Mouse (Mus musculus) heart, postnatal 0 days (tissue): Measurements from ENCODE around the gene Neu2. TPM values are rescaled to one million over a fixed set of nuclear protein-coding genes. Genes with fewer than 3 reads are reported as not detected.

Experiments used
- ATAC-seq: fragments of 200-750 bp; cut with Nextera tagmentation; 2 replicates; pipeline ENCODE4 v1.8.0; 2017; ENCODE audit warnings: low read depth, moderate number of reproducible peaks, moderate library complexity; ENCODE audit not compliant: insufficient read depth
- DNase-seq: peaks from one replicate; pipeline ENCODE4 v3.0.0-alpha.2; 2016; ENCODE audit warnings: low spot score
- H3K27ac ChIP-seq: fragments of 300-500 bp; sonication (generic); 2 replicates; pipeline ENCODE4 v1.5.1; 2014; ENCODE audit warnings: low read depth, mild to moderate bottlenecking
- H3K27me3 ChIP-seq: fragments of 300-500 bp; sonication (generic); 2 replicates; pipeline ENCODE4 v1.6.1; 2014; ENCODE audit warnings: low read length, mixed read lengths; ENCODE audit not compliant: control insufficient read depth, insufficient read depth
- H3K36me3 ChIP-seq: fragments of 300-500 bp; sonication (generic); replicated peaks from 2 replicates; pipeline ENCODE4 v1.6.1; 2014; ENCODE audit warnings: low read length, mixed read lengths; ENCODE audit not compliant: control insufficient read depth, insufficient read depth
- H3K4me1 ChIP-seq: fragments of 300-500 bp; sonication (generic); 2 replicates; pipeline ENCODE4 v1.6.1; 2014; ENCODE audit warnings: antibody characterized with exemption; ENCODE audit not compliant: control insufficient read depth, insufficient read depth
- H3K4me2 ChIP-seq: fragments of 300-500 bp; sonication (generic); 2 replicates; pipeline ENCODE4 v1.6.1; 2014; ENCODE audit warnings: low read depth, mild to moderate bottlenecking, low read length, moderate library complexity
- H3K4me3 ChIP-seq: fragments of 300-500 bp; sonication (generic); 2 replicates; pipeline ENCODE4 v1.5.1; 2014; ENCODE audit warnings: low read depth, low read length
- H3K9ac ChIP-seq: fragments of 300-500 bp; sonication (generic); replicated peaks from 2 replicates; pipeline ENCODE4 v1.6.1; 2014; ENCODE audit warnings: low read depth, low read length, mixed read lengths
- H3K9me3 ChIP-seq: fragments of 300-500 bp; sonication (generic); replicated peaks from 2 replicates; pipeline ENCODE4 v1.6.1; 2016; ENCODE audit warnings: low read length; ENCODE audit not compliant: control insufficient read depth
- CTCF ChIP-seq: IDR thresholded peaks from 2 replicates; pipeline ENCODE4 v1.5.1; 2016; ENCODE audit warnings: antibody characterized with exemption, control low read depth, low read depth
- EP300 ChIP-seq: IDR thresholded peaks from 2 replicates; pipeline ENCODE4 v1.6.1; 2016; ENCODE audit warnings: antibody characterized with exemption, low read depth
- WGBS: fragments of 180-500 bp; shearing (Covaris S2); extraction: QIAGEN DNeasy Blood & Tissue Kit; methylation state at CpG from one replicate; pipeline ENCODE4 v1.1.7; 2014; 5-methylcytosine and 5-hydroxymethylcytosine counted together
- polyA plus RNA-seq: library from polyadenylated mRNA; unstranded; fragments of >200 nt; fragmentation: Nextera tagmentation; extraction: Ambion mirVana; gene quantifications from 2 replicates; pipeline ENCODE4 v1.2.1, GENCODE M21; 2015
- total RNA-seq: library from RNA; depleted of rRNA; stranded (reverse); fragments of >200 nt; gene quantifications from 2 replicates; pipeline ENCODE4 v1.2.3, GENCODE M21; 2014; ENCODE audit warnings: low replicate concordance

Neu2 gene
- total and polyA plus RNA-seq, 2 experiments from 2014 or later = not detected

GRCm38 (mm10) chr1:87541614-87542013 is 31.9 kb downstream of the Neu2 start:
- Histone ChIP-seq H3K4me2 (no peak overlapping the region), H3K9ac (no peak overlapping the region), H3K9me3 (no peaks in the 10 kb centered on the region), H3K4me3 (no peak overlapping the region), H3K27ac (no peak overlapping the region), H3K4me1 (no peaks in the 10 kb centered on the region), H3K27me3 (no peaks in the 10 kb centered on the region), H3K36me3 (no peaks in the 10 kb centered on the region)
- TF ChIP-seq EP300 = no peak
- peak; percentile 35 for TF ChIP-seq CTCF
- WGBS = 32% methylated on average over 7 of the region's 7 CpGs
- ATAC-seq (no peak), DNase-seq (no peak)

GRCm38 (mm10) chr1:87551008-87551407 is 41.3 kb downstream of the Neu2 start:
- 74% methylated on average over 3 of the region's 3 CpGs for WGBS
- TF ChIP-seq EP300 = no peak
- no peak for TF ChIP-seq CTCF

GRCm38 (mm10) chr1:87553586-87553985 is 43.9 kb downstream of the Neu2 start:
- 65% methylated on average over 1 of the region's 1 CpGs for WGBS
- no peaks in the 10 kb centered on the region for H3K9me3 ChIP-seq
- H3K4me2 ChIP-seq = no peak overlapping the region
- ATAC-seq (no peak), DNase-seq (no peak)
- H3K27ac ChIP-seq = no peak overlapping the region
- H3K36me3 ChIP-seq = no peaks in the 10 kb centered on the region
- no peak overlapping the region for H3K9ac ChIP-seq
- no peaks in the 10 kb centered on the region for H3K27me3 ChIP-seq
- H3K4me3 ChIP-seq = no peak overlapping the region
- H3K4me1 ChIP-seq = no peaks in the 10 kb centered on the region
- TF ChIP-seq EP300 (no peak), CTCF (no peak)

More at GRCm38 (mm10) chr1:87551008-87551407, 41.3 kb downstream of the Neu2 start:
- Histone ChIP-seq H3K27me3 (no peaks in the 10 kb centered on the region), H3K36me3 (no peaks in the 10 kb centered on the region), H3K9me3 (no peaks in the 10 kb centered on the region), H3K4me2 (no peak overlapping the region), H3K4me1 (no peaks in the 10 kb centered on the region), H3K27ac (no peak overlapping the region), H3K4me3 (no peak overlapping the region), H3K9ac (no peak overlapping the region)
- DNase-seq = no peak
- no peak for ATAC-seq

GRCm38 (mm10) chr1:87562967-87563366 is 53.3 kb downstream of the Neu2 start:
- Histone ChIP-seq H3K9me3 (no peaks in the 10 kb centered on the region), H3K9ac (no peak overlapping the region), H3K4me1 (no peaks in the 10 kb centered on the region), H3K4me2 (no peak overlapping the region), H3K27me3 (no peaks in the 10 kb centered on the region), H3K4me3 (no peak overlapping the region), H3K27ac (no peak overlapping the region), H3K36me3 (no peaks in the 10 kb centered on the region)
- no peak for ATAC-seq
- DNase-seq = no peak
- TF ChIP-seq EP300 = no peak
- TF ChIP-seq CTCF = no peak
- 71% methylated on average over 3 of the region's 3 CpGs for WGBS

GRCm38 (mm10) chr1:87565760-87566159 is 56.1 kb downstream of the Neu2 start:
- no peaks in the 10 kb centered on the region for H3K4me1 ChIP-seq
- no peak overlapping the region for H3K4me2 ChIP-seq
- ATAC-seq (no peak), DNase-seq (no peak)
- H3K27me3 ChIP-seq = no peaks in the 10 kb centered on the region
- TF ChIP-seq CTCF = no peak
- no peak for TF ChIP-seq EP300
- H3K4me3 ChIP-seq = no peak overlapping the region
- no peaks in the 10 kb centered on the region for H3K9me3 ChIP-seq
- H3K27ac ChIP-seq = no peak overlapping the region
- H3K36me3 ChIP-seq = no peaks in the 10 kb centered on the region
- H3K9ac ChIP-seq = no peak overlapping the region
- WGBS = 76% methylated on average over 8 of the region's 8 CpGs

- ATAC-seq (no peak), DNase-seq (no peak)
- Histone ChIP-seq H3K9ac (no peak overlapping the region), H3K9me3 (no peaks in the 10 kb centered on the region), H3K4me2 (no peak overlapping the region), H3K36me3 (no peaks in the 10 kb centered on the region), H3K4me1 (no peaks in the 10 kb centered on the region), H3K4me3 (no peak overlapping the region), H3K27me3 (no peaks in the 10 kb centered on the region), H3K27ac (no peak overlapping the region)
- WGBS = 36% methylated on average over 6 of the region's 6 CpGs
- TF ChIP-seq EP300 = no peak
- TF ChIP-seq CTCF = peak; percentile 17; the same call in 1 of the 2 replicates
Observed at GRCm38 (mm10) chr1:87568398-87568797, 58.7 kb downstream of the Neu2 start.
